Mouse (Mus musculus) ovary, adult 10 weeks (tissue): ENCODE measurements around the gene Atrn. TPM values are rescaled to one million over a fixed set of nuclear protein-coding genes. Genes with fewer than 3 reads are reported as not detected.

ENCODE experiments used
- polyA plus RNA-seq: library from polyadenylated mRNA; stranded (reverse); fragments of 350-450 nt; fragmentation: Illumina TruSeq; extraction: RNeasy Lipid Tissue Mini Kit (QIAGEN cat#74804); gene quantifications from one replicate; pipeline ENCODE4 v1.2.3, GENCODE M21; 2014

Atrn gene
- polyA plus RNA-seq: 39.7 TPM

DNA sequence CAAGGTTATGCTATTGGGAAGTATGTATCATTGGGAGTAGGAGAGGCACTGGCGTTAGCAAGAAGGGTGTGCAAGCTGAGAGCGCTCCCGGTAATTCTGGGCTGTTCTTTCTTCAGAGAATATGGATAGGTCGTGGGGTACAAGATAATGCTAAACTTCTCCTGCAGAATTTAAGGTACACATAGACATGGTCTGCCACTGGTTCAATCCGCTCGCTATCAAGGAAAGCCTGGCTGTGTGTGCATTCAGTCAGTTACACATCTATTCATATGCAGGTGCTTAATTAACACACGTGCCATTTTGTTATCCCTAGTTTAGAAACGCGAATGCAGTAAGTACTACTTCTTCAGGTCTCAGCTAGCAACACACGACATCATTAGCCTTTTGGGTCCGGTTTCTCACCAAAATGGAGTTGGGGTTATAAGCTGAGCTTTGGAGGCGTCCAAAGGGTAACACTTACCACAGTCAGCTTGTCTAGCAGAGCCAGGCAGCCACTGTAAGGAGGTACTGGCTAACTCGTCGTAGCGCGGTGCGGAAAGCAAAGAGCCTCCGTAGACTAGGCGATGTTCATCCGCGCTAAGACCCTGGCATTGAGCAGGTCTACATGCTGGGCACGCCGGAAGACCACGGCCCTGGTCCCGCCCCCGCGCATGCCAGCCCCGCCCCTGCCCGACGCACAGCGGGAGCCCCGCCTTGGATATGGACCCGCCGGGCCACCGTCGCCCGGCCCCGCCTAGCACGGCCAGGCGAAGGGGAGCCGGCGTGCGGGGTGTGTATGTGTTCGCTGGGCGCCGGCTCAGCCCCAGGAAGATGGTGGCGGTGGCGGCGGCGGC, at the start of gene Atrn, which contains the start of gene 4930402H24Rik:
TSS of gene Atrn (plus strand) at position 745 of the 833 bp plus-strand sequence.
TSS of gene 4930402H24Rik (minus strand) at position 656 of the 833 bp plus-strand sequence.

GRCm38 (mm10) chr2:131042988-131043387, 136.7 kb downstream of the Atrn start, which contains the start of gene Gfra4:
TSS of gene Gfra4 (minus strand) at chr2:131043088.

DNA sequence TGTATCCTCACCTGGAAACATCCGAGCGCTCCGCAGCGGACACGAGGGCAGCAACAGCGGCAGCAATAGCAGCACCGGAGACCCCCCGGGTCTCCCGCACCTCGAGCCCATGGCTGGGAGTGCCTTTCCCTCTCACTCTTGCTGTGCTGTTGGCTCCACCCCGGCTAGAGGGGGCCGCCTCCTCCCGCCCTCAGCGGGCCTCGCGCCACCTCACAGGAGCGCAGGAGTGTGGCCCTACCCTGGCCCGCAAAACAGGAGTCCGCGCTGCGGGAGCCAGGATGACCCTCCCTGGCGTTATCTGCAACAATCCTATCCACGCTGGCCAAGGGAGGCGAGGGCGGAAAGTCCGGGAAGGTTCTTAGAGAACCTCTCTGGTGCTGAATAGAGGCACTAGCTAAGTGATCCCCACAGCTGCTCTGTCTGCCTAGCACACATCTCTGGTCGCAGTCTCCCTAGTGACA, 157.1 kb downstream of the Atrn start, which contains the start of gene Adam33:
TSS of gene Adam33 (minus strand) at position 411 of the 461 bp plus-strand sequence.

Other genes starting within 250 kb of the Atrn start
- gene Ddrgk1, start 241.8 kb upstream of the Atrn start, polyA plus RNA-seq: 6.7 TPM
- gene Itpa, start 238.9 kb upstream of the Atrn start, polyA plus RNA-seq: 42.6 TPM
- gene Slc4a11, start 209.0 kb upstream of the Atrn start, polyA plus RNA-seq: 0.46 TPM
- 45.1 TPM for gene 4930402H24Rik, start 89 bp upstream of the Atrn start, polyA plus RNA-seq
- 0.34 TPM for gene Gfra4, start 136.6 kb downstream of the Atrn start, polyA plus RNA-seq
- gene Adam33, start 157.3 kb downstream of the Atrn start, polyA plus RNA-seq: 0.57 TPM
- gene Siglec1, start 180.3 kb downstream of the Atrn start, polyA plus RNA-seq: 1.2 TPM
- 1.5 TPM for gene Hspa12b, start 220.8 kb downstream of the Atrn start, polyA plus RNA-seq
- not detected for gene Gm11037, start 227.0 kb downstream of the Atrn start, polyA plus RNA-seq